Mouse (Mus musculus): ENCODE measurements at regions not wholly inside any gene's neighbourhood (a gene's known extent, or its start where the extent isn't known, plus 50 kb on each side); places are given as distances from the start of the nearest gene placed in this dataset.

DNA sequence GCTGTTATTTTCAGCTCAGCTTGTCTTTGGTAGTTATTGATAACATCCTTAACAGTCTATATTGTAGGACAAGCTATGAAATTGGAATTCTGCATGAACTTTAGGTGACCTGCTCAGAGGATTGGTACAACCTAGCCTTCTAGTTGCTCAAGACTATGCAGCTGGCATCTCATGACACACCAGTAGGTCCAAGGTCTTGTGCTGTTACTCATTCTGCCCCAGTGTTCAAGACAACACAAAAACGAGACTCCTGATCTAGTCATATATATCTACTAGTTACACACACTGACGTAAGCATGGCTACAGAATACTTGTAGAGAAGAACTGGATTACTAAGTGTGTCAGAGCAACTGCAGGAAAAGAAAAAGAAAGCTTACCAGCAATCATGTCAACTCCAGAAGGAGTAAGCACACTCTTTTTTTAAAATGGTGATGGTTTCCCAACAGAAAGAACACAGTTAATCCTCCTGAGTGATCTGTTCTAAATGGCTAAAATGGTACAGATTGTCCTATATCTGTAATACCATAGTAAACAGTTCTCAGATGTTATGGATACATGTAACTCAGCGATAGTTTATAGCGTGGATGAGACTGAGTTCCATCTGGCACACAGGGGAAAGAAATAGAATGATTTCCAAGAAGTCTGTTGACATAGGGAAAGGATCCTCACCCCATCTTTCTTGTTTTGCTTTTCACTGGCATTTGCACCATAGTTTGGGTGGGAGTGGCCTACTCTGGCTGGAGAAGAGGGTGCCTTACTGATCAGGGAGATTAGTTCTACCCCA, 85.4 kb upstream of the Gm11146 start:
- no peak for DNase-seq (ENCODE audit: low read depth)

- no peak for DNase-seq (ENCODE audit: low read depth)
Observed at GRCm38 (mm10) chr16:77685651-77686190, 83.8 kb upstream of the Gm11146 start.

- no peak for DNase-seq (ENCODE audit: low read depth)
Observed at GRCm38 (mm10) chr16:77684521-77684920, 82.6 kb upstream of the Gm11146 start.

DNA sequence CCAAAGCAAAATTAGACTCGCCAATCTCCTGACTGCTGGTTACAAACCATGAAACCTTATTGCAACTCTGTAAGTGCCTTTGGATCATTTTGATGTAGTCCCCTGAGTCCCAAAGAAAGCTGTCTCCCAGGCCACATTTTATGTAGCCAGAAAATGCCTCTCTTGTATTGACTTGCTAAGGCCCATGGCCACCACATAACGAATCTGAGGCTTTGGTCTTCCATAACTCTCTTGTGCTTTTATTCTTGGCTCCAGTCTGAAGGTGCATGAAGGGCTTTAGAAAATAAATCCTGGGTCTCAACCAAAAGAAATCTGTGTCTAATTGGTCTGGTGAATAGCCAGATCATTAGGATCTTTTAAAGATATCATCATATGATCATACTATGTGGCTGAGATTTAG, 77.3 kb upstream of the Gm11146 start:
- DNase-seq (ENCODE audit: low read depth) = no peak

DNA sequence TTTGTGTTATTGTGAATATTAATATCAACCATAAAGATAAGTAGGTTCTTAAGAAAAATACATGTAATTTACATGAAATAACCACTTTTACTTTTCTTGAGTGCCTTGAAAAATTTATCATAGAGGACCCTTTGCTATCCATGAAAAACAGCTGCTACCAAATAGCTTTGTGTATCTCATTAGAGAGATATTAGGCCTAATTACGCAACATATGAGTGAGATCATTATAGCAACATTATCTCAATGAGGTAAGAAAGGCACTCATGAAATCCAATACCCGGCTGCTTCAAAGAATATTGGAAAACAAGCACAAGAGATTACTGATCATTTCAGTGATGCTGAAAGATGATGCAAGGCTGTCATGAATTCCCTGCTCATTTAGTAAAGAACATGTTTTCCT, 74.9 kb upstream of the Gm11146 start:
- no peak for DNase-seq (ENCODE audit: low read depth)

DNA sequence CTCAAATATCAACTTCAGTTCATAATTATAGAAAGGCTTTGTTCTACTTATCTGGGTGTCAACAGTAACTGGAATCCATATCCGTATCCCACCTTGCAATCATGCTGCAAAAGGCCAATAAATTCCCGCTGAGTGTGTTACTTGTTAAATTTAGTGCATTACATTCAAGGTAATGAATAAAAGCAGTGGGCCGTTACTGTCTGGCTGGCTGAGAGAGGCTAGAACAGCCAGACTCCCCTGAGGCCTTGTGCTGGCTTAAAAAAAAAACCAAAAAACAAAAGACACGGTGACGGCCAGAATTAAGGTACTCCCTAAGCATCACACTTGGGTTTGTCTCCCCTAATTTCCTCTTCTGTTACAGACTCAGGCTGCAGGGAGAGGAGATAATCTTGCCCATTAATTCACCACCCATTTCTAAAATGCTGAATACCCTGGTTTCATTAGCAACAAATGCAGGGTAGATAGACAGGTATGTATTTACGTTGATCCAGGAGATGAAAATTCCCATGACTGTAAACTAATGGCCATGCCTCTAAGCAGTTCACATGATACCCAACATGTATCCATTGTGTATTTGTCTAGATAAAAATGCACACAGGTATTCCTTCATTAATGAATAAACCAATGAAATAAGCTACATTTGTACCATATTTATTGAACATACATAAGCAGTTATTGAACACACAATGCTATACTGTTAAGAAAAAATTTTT, 74.1 kb upstream of the Gm11146 start:
- DNase-seq (ENCODE audit: low read depth) = no peak

DNA sequence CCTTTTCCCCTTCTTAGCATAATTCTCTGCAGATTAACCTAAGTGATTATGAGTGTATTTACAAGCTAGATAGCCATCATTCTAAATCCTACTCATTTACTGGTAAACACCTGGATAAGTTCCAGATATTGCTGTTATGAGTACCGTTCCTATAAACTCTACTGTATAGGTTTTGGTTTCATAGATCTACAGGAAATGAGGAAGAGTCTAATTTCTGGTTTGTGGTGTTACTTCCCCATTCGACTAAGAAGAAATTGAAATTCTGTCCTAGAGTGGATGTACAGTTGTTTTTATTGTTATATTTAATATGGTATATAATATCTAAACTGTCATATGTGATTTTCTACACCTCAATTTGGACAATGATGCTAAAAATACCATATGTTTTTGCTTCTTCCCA, 69.4 kb upstream of the Gm11146 start:
- no peak for DNase-seq (ENCODE audit: low read depth)

DNA sequence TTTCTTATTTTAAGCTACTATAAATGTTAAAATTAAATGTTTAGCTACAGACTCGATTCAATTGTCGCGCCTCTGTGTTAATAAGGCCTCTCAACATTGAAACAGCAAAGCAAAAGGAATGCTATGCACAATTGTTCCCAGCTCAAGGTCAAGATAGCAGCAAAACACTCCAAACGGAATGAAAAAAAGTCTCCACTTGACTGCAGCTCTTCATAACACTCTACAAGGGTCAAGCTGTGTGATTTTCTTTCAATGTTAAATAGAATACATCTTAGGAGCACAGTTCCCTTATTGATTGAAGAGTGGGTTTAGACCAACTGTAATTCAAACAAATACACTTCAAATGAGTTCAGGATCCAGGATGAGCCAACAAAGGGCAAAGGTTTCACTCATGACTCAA, 63.9 kb upstream of the Gm11146 start:
- no peak for DNase-seq (ENCODE audit: low read depth)

DNA sequence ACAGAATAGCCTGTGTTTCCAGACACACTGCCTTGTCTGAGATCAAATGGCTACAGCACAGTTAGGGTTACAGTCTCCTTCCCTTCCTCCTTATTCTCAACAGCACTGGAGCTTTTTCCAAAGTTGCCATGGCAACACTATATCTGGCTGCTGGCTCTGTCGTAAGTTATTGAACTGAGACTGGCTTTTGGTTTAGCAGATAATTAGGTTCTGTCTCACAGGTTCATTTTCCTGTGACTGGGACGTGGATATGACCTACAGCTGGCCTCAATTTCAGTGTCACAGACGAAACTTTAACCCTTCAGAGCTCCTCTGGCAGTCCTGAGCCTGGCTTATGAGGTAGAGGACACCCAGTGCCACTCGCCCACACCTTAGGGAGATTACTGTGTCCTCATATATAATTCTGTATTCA, 60.2 kb upstream of the Gm11146 start:
- no peak for DNase-seq (ENCODE audit: low read depth)

- no peak for DNase-seq (ENCODE audit: low read depth)
Observed at GRCm38 (mm10) chr16:77653306-77653705, 51.4 kb upstream of the Gm11146 start.

Measured in induced T-regulatory cell, adult 2 months (primary cell).